Mouse (Mus musculus) liver, embryonic 11.5 days (tissue): ENCODE results near the gene Ntn1. TPM values are rescaled to one million over a fixed set of nuclear protein-coding genes. Genes with fewer than 3 reads are reported as not detected.

Experiments used
- ATAC-seq: fragments of 200-750 bp; cut with Nextera tagmentation; replicated peaks from 2 replicates; pipeline ENCODE4 v1.8.0; 2017; ENCODE audit warnings: moderate number of reproducible peaks, mild to moderate bottlenecking, moderate TSS enrichment, moderate library complexity; ENCODE audit not compliant: low FRiP score
- DNase-seq: peaks from one replicate; pipeline ENCODE4 v3.0.0-alpha.2; 2017; ENCODE audit warnings: low spot score
- H3K27ac ChIP-seq: fragments of 300-500 bp; sonication (generic); 2 replicates; pipeline ENCODE4 v1.5.1; 2014; ENCODE audit warnings: mild to moderate bottlenecking, low read depth, low read length, control low read depth
- H3K27me3 ChIP-seq: fragments of 300-500 bp; sonication (generic); replicated peaks from 2 replicates; pipeline ENCODE4 v1.6.1; 2014; ENCODE audit warnings: low read length, mixed read lengths; ENCODE audit not compliant: control insufficient read depth, insufficient read depth
- H3K36me3 ChIP-seq: fragments of 300-500 bp; sonication (generic); 2 replicates; pipeline ENCODE4 v1.6.1; 2014; ENCODE audit warnings: mild to moderate bottlenecking, low read length, moderate library complexity, mixed read lengths; ENCODE audit not compliant: control insufficient read depth, insufficient read depth
- H3K4me1 ChIP-seq: fragments of 300-500 bp; sonication (generic); replicated peaks from 2 replicates; pipeline ENCODE4 v1.6.1; 2014; ENCODE audit warnings: low read length, mixed read lengths; ENCODE audit not compliant: control insufficient read depth, insufficient read depth
- H3K4me2 ChIP-seq: fragments of 300-500 bp; sonication (generic); 2 replicates; pipeline ENCODE4 v1.6.1; 2014; ENCODE audit warnings: mild to moderate bottlenecking, control low read depth, moderate library complexity
- H3K4me3 ChIP-seq: fragments of 300-500 bp; sonication (generic); 2 replicates; pipeline ENCODE4 v1.5.1; 2014; ENCODE audit warnings: low read depth, low read length, control low read depth
- H3K9ac ChIP-seq: fragments of 300-500 bp; sonication (generic); 2 replicates; pipeline ENCODE4 v1.6.1; 2014; ENCODE audit warnings: low read depth, low read length, control low read depth
- H3K9me3 ChIP-seq: fragments of 300-500 bp; sonication (generic); 2 replicates; pipeline ENCODE4 v1.6.1; 2016; ENCODE audit warnings: low read length, inconsistent platforms, mixed read lengths; ENCODE audit not compliant: control insufficient read depth
- WGBS: fragments of 180-500 bp; shearing (Covaris S2); extraction: QIAGEN DNeasy Blood & Tissue Kit; methylation state at CpG from one replicate; pipeline ENCODE4 v1.1.7; 2014; 5-methylcytosine and 5-hydroxymethylcytosine counted together
- polyA plus RNA-seq: library from polyadenylated mRNA; unstranded; fragments of >200 nt; fragmentation: Nextera tagmentation; extraction: Ambion mirVana; gene quantifications from 2 replicates; pipeline ENCODE4 v1.2.1, GENCODE M21; 2014

Ntn1 gene
- polyA plus RNA-seq, 1 experiment from 2014 or later = 0.40 TPM

DNA sequence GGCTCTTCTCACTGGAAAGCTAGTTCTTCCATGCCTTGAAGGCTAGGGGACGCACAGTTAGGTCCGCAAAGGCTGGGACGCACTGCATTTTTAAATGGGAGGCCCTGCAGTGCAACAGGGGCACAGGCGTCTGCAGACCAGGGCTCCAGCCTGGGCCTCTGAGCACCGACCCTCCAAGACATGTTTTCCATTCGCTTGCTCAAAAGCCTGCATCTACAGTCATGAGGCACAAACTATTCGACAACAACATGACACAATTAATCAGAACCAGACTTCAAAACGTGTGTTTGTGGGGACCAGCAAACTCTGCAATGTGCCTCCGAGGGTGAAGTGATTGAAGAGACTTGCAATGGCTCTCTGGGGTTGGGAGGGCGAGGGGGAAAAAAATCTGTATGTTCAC, 17.1 kb downstream of the Ntn1 start:
- H3K27me3 ChIP-seq = peaks cover 89% of the 10 kb centered on the region
- no peaks in the 10 kb centered on the region for H3K9me3 ChIP-seq
- 6% methylated on average over 10 of the region's 10 CpGs for WGBS
- no peak for DNase-seq
- H3K36me3 ChIP-seq = no peaks in the 10 kb centered on the region
- no peak overlapping the region for H3K9ac ChIP-seq
- H3K4me1 ChIP-seq = peaks cover 14% of the 10 kb centered on the region; the same call in 1 of the 2 replicates
- no peak overlapping the region for H3K4me2 ChIP-seq
- no peak overlapping the region for H3K4me3 ChIP-seq
- no peak overlapping the region for H3K27ac ChIP-seq
- no peak for ATAC-seq

DNA sequence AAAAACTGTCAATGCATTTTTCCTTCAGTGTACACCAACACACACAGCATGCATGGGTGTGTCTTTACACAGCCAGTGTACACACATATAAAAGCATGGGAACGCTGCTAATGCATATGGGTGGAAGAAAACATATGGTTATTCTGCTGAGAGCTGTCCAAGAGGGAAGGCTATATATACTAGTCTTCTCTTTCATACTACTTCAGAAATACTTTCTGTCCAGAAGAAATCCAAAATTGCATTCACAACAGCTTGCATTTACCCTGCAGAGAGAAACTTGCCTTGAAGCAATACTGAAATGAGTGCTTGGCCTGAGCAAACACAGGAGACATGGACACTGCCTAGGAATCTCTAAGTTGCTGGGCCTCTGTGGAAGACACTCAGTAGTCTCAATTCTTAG, 18.8 kb downstream of the Ntn1 start:
- DNase-seq (no peak), ATAC-seq (no peak)
- Histone ChIP-seq H3K4me2 (no peak overlapping the region), H3K9ac (no peak overlapping the region), H3K4me1 (peaks cover 14% of the 10 kb centered on the region; the same call in 1 of the 2 replicates), H3K9me3 (no peaks in the 10 kb centered on the region), H3K27me3 (peaks cover 78% of the 10 kb centered on the region), H3K36me3 (no peaks in the 10 kb centered on the region), H3K4me3 (no peak overlapping the region), H3K27ac (no peak overlapping the region)
- WGBS = 91% methylated on average over 1 of the region's 1 CpGs

DNA sequence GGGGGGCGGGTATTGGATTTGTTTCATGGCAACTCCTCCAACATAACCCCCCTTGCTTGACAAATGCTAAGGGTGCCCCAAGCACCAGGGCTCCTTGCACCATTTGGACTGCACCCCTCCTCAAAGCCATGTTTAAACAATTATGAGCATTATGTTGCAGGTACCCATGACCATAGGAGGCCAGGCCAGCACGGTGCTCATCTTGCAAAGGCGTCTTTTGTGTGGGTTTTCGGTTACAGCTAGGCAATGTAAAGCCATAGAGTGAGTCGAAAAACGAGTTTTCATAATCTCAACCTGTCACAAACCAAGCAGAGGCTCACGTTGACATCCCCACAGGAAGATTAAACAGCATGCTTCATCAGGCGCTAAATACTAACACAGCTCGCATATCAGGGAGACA, 19.3 kb downstream of the Ntn1 start:
- H3K27ac ChIP-seq = no peak overlapping the region
- H3K4me3 ChIP-seq = no peak overlapping the region
- H3K9ac ChIP-seq = no peak overlapping the region
- no peak overlapping the region for H3K4me2 ChIP-seq
- H3K4me1 ChIP-seq = peaks cover 14% of the 10 kb centered on the region; the same call in 1 of the 2 replicates
- peaks cover 73% of the 10 kb centered on the region for H3K27me3 ChIP-seq
- DNase-seq (no peak), ATAC-seq (no peak)
- H3K9me3 ChIP-seq = no peaks in the 10 kb centered on the region
- H3K36me3 ChIP-seq = no peaks in the 10 kb centered on the region
- 67% methylated on average over 9 of the region's 9 CpGs for WGBS

DNA sequence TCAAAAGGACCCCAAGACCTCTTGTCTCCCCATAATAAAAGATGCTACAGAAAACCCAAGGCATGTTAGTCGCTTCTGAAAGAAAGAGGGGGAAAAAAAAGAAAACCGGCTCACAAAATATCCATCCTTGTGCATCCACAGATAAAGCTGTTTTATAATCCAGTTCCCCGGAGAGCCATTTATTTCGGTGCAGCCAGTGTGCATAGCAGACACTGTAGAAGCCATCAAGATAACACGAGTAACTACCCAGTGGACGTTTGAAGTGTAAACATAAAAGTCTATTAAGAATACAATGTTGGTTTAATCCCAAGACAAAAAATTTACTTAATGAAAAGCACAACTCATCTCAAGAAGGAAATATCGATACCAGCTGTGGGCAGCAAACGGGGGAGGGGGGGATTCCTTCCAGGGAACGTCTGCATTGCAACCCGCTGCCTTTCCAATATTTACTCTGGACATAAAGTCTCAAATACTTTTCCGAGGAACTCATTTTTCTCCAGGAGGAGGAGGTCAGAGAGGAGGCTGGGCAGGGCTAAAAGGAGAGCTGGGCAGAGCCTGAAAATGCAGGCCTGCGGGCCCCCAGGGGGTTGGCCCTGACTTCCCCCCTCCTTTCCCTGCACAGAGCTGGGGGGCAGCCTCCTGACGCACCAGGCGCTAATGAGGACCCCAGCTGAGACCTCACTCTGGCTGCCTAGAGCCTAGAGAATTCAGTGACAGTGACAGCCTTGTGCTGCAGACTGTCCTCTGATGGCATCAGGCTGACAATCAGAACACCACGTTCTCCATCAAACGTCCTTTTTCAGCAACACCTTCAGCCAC, 21.5 kb downstream of the Ntn1 start:
- peaks cover 51% of the 10 kb centered on the region for H3K27me3 ChIP-seq
- H3K9ac ChIP-seq = no peak overlapping the region
- H3K9me3 ChIP-seq = no peaks in the 10 kb centered on the region
- no peak overlapping the region for H3K4me2 ChIP-seq
- DNase-seq (no peak), ATAC-seq (no peak)
- WGBS = 20% methylated on average over 16 of the region's 16 CpGs
- no peaks in the 10 kb centered on the region for H3K4me1 ChIP-seq
- H3K27ac ChIP-seq = no peak overlapping the region
- H3K4me3 ChIP-seq = no peak overlapping the region
- H3K36me3 ChIP-seq = no peaks in the 10 kb centered on the region

DNA sequence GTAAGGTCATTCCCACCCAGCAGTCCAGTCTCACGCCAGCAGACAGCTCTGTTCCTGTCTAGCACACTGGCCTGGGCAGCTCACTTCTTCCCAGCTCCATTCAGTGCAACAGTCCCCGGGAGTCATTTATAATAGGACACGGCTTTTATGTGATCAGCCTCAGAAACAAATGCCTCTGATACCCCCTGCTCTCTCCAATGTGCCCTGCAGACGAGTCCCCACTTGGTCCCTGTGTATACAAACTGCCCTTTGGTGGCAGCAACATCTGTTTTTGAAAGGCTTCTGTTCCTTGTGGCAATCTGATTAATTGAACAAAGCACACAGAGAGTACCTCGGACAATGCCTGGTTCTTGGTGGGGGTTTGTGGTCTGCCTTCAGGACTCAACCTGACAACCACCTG, 22.2 kb downstream of the Ntn1 start:
- ATAC-seq (no peak), DNase-seq (no peak)
- no peak overlapping the region for H3K27ac ChIP-seq
- 39% methylated on average over 5 of the region's 5 CpGs for whole genome bisulfite sequencing
- peaks cover 44% of the 10 kb centered on the region for H3K27me3 ChIP-seq
- no peaks in the 10 kb centered on the region for H3K36me3 ChIP-seq
- no peak overlapping the region for H3K4me2 ChIP-seq
- H3K4me3 ChIP-seq = no peak overlapping the region
- no peaks in the 10 kb centered on the region for H3K9me3 ChIP-seq
- H3K9ac ChIP-seq = no peak overlapping the region
- H3K4me1 ChIP-seq = no peaks in the 10 kb centered on the region

DNA sequence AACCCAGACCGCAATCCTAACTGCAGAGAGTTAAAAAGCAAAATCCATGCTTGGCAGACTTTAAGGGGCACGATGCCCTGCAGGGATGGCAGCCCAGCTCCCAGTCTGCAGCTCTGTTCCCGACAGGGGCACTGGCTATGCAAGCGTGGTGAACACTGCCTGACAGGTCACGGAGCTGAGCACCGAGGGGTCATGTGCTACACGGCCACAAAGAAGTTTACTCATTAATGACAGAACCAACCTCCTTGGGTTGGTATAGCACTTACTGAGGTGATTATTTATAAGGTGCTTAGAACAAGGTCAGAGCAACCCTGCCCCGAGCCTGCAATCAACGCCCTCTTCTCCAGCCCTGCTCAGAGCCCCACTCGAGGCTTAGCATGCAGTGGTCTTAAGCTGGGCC, 27.5 kb downstream of the Ntn1 start:
- H3K4me1 ChIP-seq = no peaks in the 10 kb centered on the region
- H3K4me2 ChIP-seq = no peak overlapping the region
- H3K27ac ChIP-seq = no peak overlapping the region
- H3K27me3 ChIP-seq = peaks cover 8% of the 10 kb centered on the region; the same call in 1 of the 2 replicates
- no peak overlapping the region for H3K4me3 ChIP-seq
- no peaks in the 10 kb centered on the region for H3K36me3 ChIP-seq
- ATAC-seq (no peak), DNase-seq (no peak)
- no peaks in the 10 kb centered on the region for H3K9me3 ChIP-seq
- 66% methylated on average over 10 of the region's 10 CpGs for WGBS
- no peak overlapping the region for H3K9ac ChIP-seq

DNA sequence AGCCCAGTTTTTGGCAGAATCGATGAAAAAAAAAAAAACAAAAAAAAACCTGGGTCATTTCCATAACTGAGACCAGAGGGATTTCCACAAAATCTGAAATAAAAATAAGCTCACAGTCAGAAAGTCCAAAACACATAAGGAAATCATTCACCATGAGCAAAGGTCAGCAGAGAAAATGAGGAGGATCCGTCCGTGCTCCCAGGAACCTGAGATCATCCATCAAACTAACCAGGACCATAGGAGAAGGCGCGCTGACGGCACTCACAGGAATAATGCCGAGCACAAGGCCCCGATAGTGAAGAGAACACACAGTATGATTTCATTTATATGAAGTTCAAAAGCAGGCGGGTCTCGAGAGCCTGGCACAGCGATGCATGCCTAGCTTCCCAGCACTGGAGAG, 29.0 kb downstream of the Ntn1 start:
- Histone ChIP-seq H3K4me1 (no peaks in the 10 kb centered on the region), H3K36me3 (no peaks in the 10 kb centered on the region), H3K27me3 (peaks cover 3% of the 10 kb centered on the region; the same call in 1 of the 2 replicates), H3K4me2 (no peak overlapping the region), H3K27ac (no peak overlapping the region), H3K4me3 (no peak overlapping the region), H3K9me3 (no peaks in the 10 kb centered on the region), H3K9ac (no peak overlapping the region)
- ATAC-seq (no peak), DNase-seq (no peak)
- 73% methylated on average over 11 of the region's 11 CpGs for WGBS

DNA sequence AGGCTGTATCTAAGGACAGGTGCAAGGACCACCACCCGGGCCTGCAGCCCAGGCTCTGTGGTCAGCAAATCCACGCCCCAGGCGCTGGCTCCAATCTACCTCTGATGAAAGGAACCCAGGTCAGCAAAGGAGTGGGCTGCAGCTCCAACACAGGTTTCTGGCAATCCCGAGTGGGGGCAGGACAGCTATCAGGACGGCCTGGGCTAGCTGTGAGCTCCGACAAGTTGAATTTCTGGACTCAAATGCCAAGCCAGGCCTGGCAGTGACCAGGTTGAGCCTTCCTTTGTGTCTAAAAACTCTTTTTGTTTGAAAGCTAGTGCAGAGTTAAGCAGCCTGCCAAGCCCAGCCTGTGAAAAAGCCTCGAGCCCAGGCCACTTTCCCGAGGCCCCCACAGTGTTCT, 43.7 kb downstream of the Ntn1 start:
- Histone ChIP-seq H3K36me3 (no peaks in the 10 kb centered on the region), H3K27ac (no peak overlapping the region), H3K4me3 (no peak overlapping the region), H3K4me1 (no peaks in the 10 kb centered on the region), H3K27me3 (no peaks in the 10 kb centered on the region), H3K4me2 (no peak overlapping the region), H3K9ac (no peak overlapping the region), H3K9me3 (no peaks in the 10 kb centered on the region)
- ATAC-seq (no peak), DNase-seq (no peak)
- WGBS = 66% methylated on average over 8 of the region's 8 CpGs

DNA sequence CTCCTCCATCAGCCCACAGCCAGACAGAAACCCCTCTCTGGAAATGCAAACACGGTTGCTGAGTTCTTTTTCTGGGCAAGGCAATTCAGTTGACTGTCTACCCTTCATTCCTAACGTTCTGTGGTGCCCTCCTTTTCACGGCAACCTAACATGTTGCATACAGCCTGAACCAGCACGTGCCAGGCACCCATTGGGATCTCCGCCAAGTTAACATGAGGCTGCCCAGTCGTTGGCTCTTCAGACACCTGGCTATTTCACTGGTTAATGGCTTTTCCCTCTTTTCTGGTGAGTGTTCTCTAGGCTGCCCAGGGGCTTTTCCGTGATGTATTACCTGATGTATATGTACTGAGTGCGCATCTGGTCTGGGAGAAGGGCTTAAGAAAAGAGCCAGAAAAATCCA, 45.1 kb downstream of the Ntn1 start:
- H3K27me3 ChIP-seq = no peaks in the 10 kb centered on the region
- no peak overlapping the region for H3K4me2 ChIP-seq
- ATAC-seq (no peak), DNase-seq (no peak)
- 71% methylated on average over 8 of the region's 8 CpGs for WGBS
- no peak overlapping the region for H3K27ac ChIP-seq
- H3K36me3 ChIP-seq = no peaks in the 10 kb centered on the region
- no peak overlapping the region for H3K9ac ChIP-seq
- H3K4me1 ChIP-seq = no peaks in the 10 kb centered on the region
- no peak overlapping the region for H3K4me3 ChIP-seq
- H3K9me3 ChIP-seq = no peaks in the 10 kb centered on the region
